Mouse (Mus musculus): ENCODE measurements around the gene Bphl. TPM values are rescaled to one million over a fixed set of nuclear protein-coding genes. Genes with fewer than 3 reads are reported as not detected.

The Bphl gene
- polyA plus RNA-seq, 1 experiment: 27.7 TPM

GRCm38 (mm10) chr13:34021998-34022397, 15.4 kb upstream of the Bphl start:
- Histone ChIP-seq H3ac (ENCODE audit: control insufficient read depth, insufficient read length) (no peak overlapping the region), H3K4me3 (no peak overlapping the region), H3K36me3 (ENCODE audit: control insufficient read depth, insufficient read depth) (peaks cover 66% of the 10 kb centered on the region), H3K27me3 (ENCODE audit: control insufficient read depth, insufficient read depth, insufficient read length) (no peaks in the 10 kb centered on the region), H3K4me2 (ENCODE audit: low read depth) (no peak overlapping the region), H3K79me2 (ENCODE audit: control insufficient read depth, insufficient read depth) (no peaks in the 10 kb centered on the region)
- TF ChIP-seq REST (IDR thresholded peaks at IDR 0.05; ENCODE audit: insufficient read depth, insufficient read length) (no peak), MYOG (IDR thresholded peaks at IDR 0.05; ENCODE audit: control insufficient read depth in 1 of 3, insufficient read depth in 1 of 3, insufficient read length in 2 of 3, low read depth in 2 of 3) (no peak), TCF3 (IDR thresholded peaks at IDR 0.05; ENCODE audit: insufficient read length, low read depth) (no peak), MAX (IDR thresholded peaks at IDR 0.05; ENCODE audit: low read depth) (no peak), MYOD1 (IDR thresholded peaks at IDR 0.05; ENCODE audit: control insufficient read depth in 1 of 3, insufficient read length in 2 of 3, low read depth in 2 of 3) (no peak), CEBPB (IDR thresholded peaks at IDR 0.05; ENCODE audit: insufficient read depth, poor library complexity, severe bottlenecking) (no peak), POLR2A (IDR thresholded peaks at IDR 0.05; ENCODE audit: insufficient read length, low read depth) (no peak), SRF (IDR thresholded peaks at IDR 0.05; ENCODE audit: control insufficient read depth, insufficient read length, low read depth) (no peak), E2F4 (IDR thresholded peaks at IDR 0.05; ENCODE audit: insufficient read depth) (no peak), USF1 (IDR thresholded peaks at IDR 0.05; ENCODE audit: low read depth) (no peak), POLR2AphosphoS2 (IDR thresholded peaks at IDR 0.05; ENCODE audit: insufficient read length, low read depth) (no peak), TCF12 (IDR thresholded peaks at IDR 0.05; ENCODE audit: insufficient read depth, poor library complexity, severe bottlenecking) (no peak)

GRCm38 (mm10) chr13:34032041-34032440, 5.4 kb upstream of the Bphl start:
- Histone ChIP-seq H3K27me3 (ENCODE audit: control insufficient read depth, insufficient read depth, insufficient read length) (no peaks in the 10 kb centered on the region), H3K4me3 (no peak overlapping the region), H3K4me2 (ENCODE audit: low read depth) (no peak overlapping the region), H3K36me3 (ENCODE audit: control insufficient read depth, insufficient read depth) (peaks cover 42% of the 10 kb centered on the region), H3ac (ENCODE audit: control insufficient read depth, insufficient read length) (no peak overlapping the region), H3K79me2 (ENCODE audit: control insufficient read depth, insufficient read depth) (no peaks in the 10 kb centered on the region)
- TF ChIP-seq TCF12 (IDR thresholded peaks at IDR 0.05; ENCODE audit: insufficient read depth, poor library complexity, severe bottlenecking) (no peak), POLR2AphosphoS2 (IDR thresholded peaks at IDR 0.05; ENCODE audit: insufficient read length, low read depth) (no peak), MAX (IDR thresholded peaks at IDR 0.05; ENCODE audit: low read depth) (no peak), REST (IDR thresholded peaks at IDR 0.05; ENCODE audit: insufficient read depth, insufficient read length) (no peak), USF1 (IDR thresholded peaks at IDR 0.05; ENCODE audit: low read depth) (no peak), MYOD1 (IDR thresholded peaks at IDR 0.05; ENCODE audit: control insufficient read depth in 1 of 3, insufficient read length in 2 of 3, low read depth in 2 of 3) (no peak), POLR2A (IDR thresholded peaks at IDR 0.05; ENCODE audit: insufficient read length, low read depth) (no peak), CEBPB (IDR thresholded peaks at IDR 0.05; ENCODE audit: insufficient read depth, poor library complexity, severe bottlenecking) (no peak), E2F4 (IDR thresholded peaks at IDR 0.05; ENCODE audit: insufficient read depth) (no peak), TCF3 (IDR thresholded peaks at IDR 0.05; ENCODE audit: insufficient read length, low read depth) (no peak), SRF (IDR thresholded peaks at IDR 0.05; ENCODE audit: control insufficient read depth, insufficient read length, low read depth) (no peak), MYOG (IDR thresholded peaks at IDR 0.05; ENCODE audit: control insufficient read depth in 1 of 3, insufficient read depth in 1 of 3, insufficient read length in 2 of 3, low read depth in 2 of 3) (no peak)

- no peak for TF ChIP-seq MAX (IDR thresholded peaks at IDR 0.05; ENCODE audit: low read depth)
- peak; percentile 1 for TF ChIP-seq POLR2AphosphoS2 (IDR thresholded peaks at IDR 0.05; ENCODE audit: insufficient read length, low read depth)
- no peak for TF ChIP-seq E2F4 (IDR thresholded peaks at IDR 0.05; ENCODE audit: insufficient read depth)
- Histone ChIP-seq H3K4me2 (ENCODE audit: low read depth) (no peak overlapping the region), H3K4me3 (no peak overlapping the region), H3ac (ENCODE audit: control insufficient read depth, insufficient read length) (no peak overlapping the region), H3K79me2 (ENCODE audit: control insufficient read depth, insufficient read depth) (peaks cover 6% of the 10 kb centered on the region), H3K36me3 (ENCODE audit: control insufficient read depth, insufficient read depth) (peaks cover 19% of the 10 kb centered on the region), H3K27me3 (ENCODE audit: control insufficient read depth, insufficient read depth, insufficient read length) (no peaks in the 10 kb centered on the region)
Measured at GRCm38 (mm10) chr13:34035424-34035823, 2.0 kb upstream of the Bphl start.

- Histone ChIP-seq H3K4me2 (ENCODE audit: low read depth) (peak overlapping the region; percentile 94), H3K36me3 (ENCODE audit: control insufficient read depth, insufficient read depth) (peaks cover 10% of the 10 kb centered on the region), H3K27me3 (ENCODE audit: control insufficient read depth, insufficient read depth, insufficient read length) (no peaks in the 10 kb centered on the region), H3ac (ENCODE audit: control insufficient read depth, insufficient read length) (no peak overlapping the region), H3K4me3 (peak overlapping the region; percentile 53), H3K79me2 (ENCODE audit: control insufficient read depth, insufficient read depth) (peaks cover 6% of the 10 kb centered on the region)
- no peak for TF ChIP-seq TCF3 (IDR thresholded peaks at IDR 0.05; ENCODE audit: insufficient read length, low read depth)
- TF ChIP-seq E2F4 (IDR thresholded peaks at IDR 0.05; ENCODE audit: insufficient read depth): no peak
- TF ChIP-seq SRF (IDR thresholded peaks at IDR 0.05; ENCODE audit: control insufficient read depth, insufficient read length, low read depth): no peak
- no peak for TF ChIP-seq POLR2AphosphoS2 (IDR thresholded peaks at IDR 0.05; ENCODE audit: insufficient read length, low read depth)
- no peak for TF ChIP-seq USF1 (IDR thresholded peaks at IDR 0.05; ENCODE audit: low read depth)
- TF ChIP-seq POLR2A (IDR thresholded peaks at IDR 0.05; ENCODE audit: insufficient read length, low read depth): no peak
- no peak for TF ChIP-seq MAX (IDR thresholded peaks at IDR 0.05; ENCODE audit: low read depth)
- no peak for TF ChIP-seq MYOD1 (IDR thresholded peaks at IDR 0.05; ENCODE audit: control insufficient read depth in 1 of 3, insufficient read length in 2 of 3, low read depth in 2 of 3)
- no peak for TF ChIP-seq TCF12 (IDR thresholded peaks at IDR 0.05; ENCODE audit: insufficient read depth, poor library complexity, severe bottlenecking)
- TF ChIP-seq MYOG (IDR thresholded peaks at IDR 0.05; ENCODE audit: control insufficient read depth in 1 of 3, insufficient read depth in 1 of 3, insufficient read length in 2 of 3, low read depth in 2 of 3): no peak
- no peak for TF ChIP-seq CEBPB (IDR thresholded peaks at IDR 0.05; ENCODE audit: insufficient read depth, poor library complexity, severe bottlenecking)
- TF ChIP-seq REST (IDR thresholded peaks at IDR 0.05; ENCODE audit: insufficient read depth, insufficient read length): no peak
Measured at GRCm38 (mm10) chr13:34036726-34037125, 671 bp upstream of the Bphl start.

- peak overlapping the region; percentile 53 for H3K4me3 ChIP-seq
- TF ChIP-seq POLR2AphosphoS2 (IDR thresholded peaks at IDR 0.05; ENCODE audit: insufficient read length, low read depth) (no peak), POLR2A (IDR thresholded peaks at IDR 0.05; ENCODE audit: insufficient read length, low read depth) (no peak), MAX (IDR thresholded peaks at IDR 0.05; ENCODE audit: low read depth) (no peak), USF1 (IDR thresholded peaks at IDR 0.05; ENCODE audit: low read depth) (no peak), SRF (IDR thresholded peaks at IDR 0.05; ENCODE audit: control insufficient read depth, insufficient read length, low read depth) (no peak), TCF3 (IDR thresholded peaks at IDR 0.05; ENCODE audit: insufficient read length, low read depth) (no peak), CEBPB (IDR thresholded peaks at IDR 0.05; ENCODE audit: insufficient read depth, poor library complexity, severe bottlenecking) (no peak), TCF12 (IDR thresholded peaks at IDR 0.05; ENCODE audit: insufficient read depth, poor library complexity, severe bottlenecking) (no peak), REST (IDR thresholded peaks at IDR 0.05; ENCODE audit: insufficient read depth, insufficient read length) (no peak), E2F4 (IDR thresholded peaks at IDR 0.05; ENCODE audit: insufficient read depth) (no peak), MYOG (IDR thresholded peaks at IDR 0.05; ENCODE audit: control insufficient read depth in 1 of 3, insufficient read depth in 1 of 3, insufficient read length in 2 of 3, low read depth in 2 of 3) (no peak), MYOD1 (IDR thresholded peaks at IDR 0.05; ENCODE audit: control insufficient read depth in 1 of 3, insufficient read length in 2 of 3, low read depth in 2 of 3) (no peak)
- H3K36me3 ChIP-seq (ENCODE audit: control insufficient read depth, insufficient read depth): no peaks in the 10 kb centered on the region
- peak overlapping the region; percentile 94 for H3K4me2 ChIP-seq (ENCODE audit: low read depth)
- peak overlapping the region; percentile 28 for H3ac ChIP-seq (ENCODE audit: control insufficient read depth, insufficient read length)
- no peaks in the 10 kb centered on the region for H3K27me3 ChIP-seq (ENCODE audit: control insufficient read depth, insufficient read depth, insufficient read length)
- peaks cover 6% of the 10 kb centered on the region for H3K79me2 ChIP-seq (ENCODE audit: control insufficient read depth, insufficient read depth)
Measured at GRCm38 (mm10) chr13:34038056-34038432, 647 bp downstream of the Bphl start.

Data from myocyte (in vitro differentiated cells).